Mouse (Mus musculus): ENCODE results near the gene Ext2. TPM values are rescaled to one million over a fixed set of nuclear protein-coding genes. Genes with fewer than 3 reads are reported as not detected.

Gene Ext2
- polyA plus RNA-seq (2015; fragmentation: Nextera tagmentation; extraction: Ambion mirVana) = 68.2 and 81.9 TPM in 2 replicates

- Histone ChIP-seq H3K9ac (ENCODE audit: low read depth, low read length) (peak within 1 kb of the TSS; percentile 99), H3K4me3 (ENCODE audit: low read length) (peak within 1 kb of the TSS; percentile 95), H3K36me3 (ENCODE audit: control insufficient read depth, insufficient read depth, low read length) (no peaks in the 10 kb centered on the region), H3K9me3 (ENCODE audit: control insufficient read depth, low read length) (no peaks in the 10 kb centered on the region), H3K4me2 (ENCODE audit: low read length) (peak within 1 kb of the TSS; percentile 75), H3K4me1 (ENCODE audit: control insufficient read depth, insufficient read depth, low read depth, low read length) (peaks cover 13% of the 10 kb centered on the region), H3K27me3 (replicated peaks; ENCODE audit: control insufficient read depth, insufficient read depth, low read length) (no peaks in the 10 kb centered on the region), H3K27ac (ENCODE audit: low read depth, low read length) (peak within 1 kb of the TSS; percentile 72; the same call in 1 of the 2 replicates)
- ATAC-seq = peak; percentile 94
- WGBS = under 1% methylated on average over 63 of the region's 66 CpGs
Observed at GRCm38 (mm10) chr2:93822045-93822749, at the start of gene Ext2. Gene Ext2, minus strand, starts transcription at chr2:93822568.

- Histone ChIP-seq H3K4me1 (ENCODE audit: control insufficient read depth, insufficient read depth, low read depth, low read length) (peaks cover 9% of the 10 kb centered on the region), H3K4me2 (ENCODE audit: low read length) (no peak overlapping the region), H3K9me3 (ENCODE audit: control insufficient read depth, low read length) (no peaks in the 10 kb centered on the region), H3K27ac (ENCODE audit: low read depth, low read length) (no peak overlapping the region), H3K27me3 (replicated peaks; ENCODE audit: control insufficient read depth, insufficient read depth, low read length) (no peaks in the 10 kb centered on the region), H3K4me3 (ENCODE audit: low read length) (no peak overlapping the region), H3K36me3 (ENCODE audit: control insufficient read depth, insufficient read depth, low read length) (no peaks in the 10 kb centered on the region), H3K9ac (ENCODE audit: low read depth, low read length) (no peak overlapping the region)
- 87% methylated on average over 4 of the region's 4 CpGs for WGBS
- ATAC-seq = no peak
Observed at GRCm38 (mm10) chr2:93871411-93871925, 49.1 kb upstream of the Ext2 start.

- peak; percentile 43; the same call in 1 of the 2 replicates for ATAC-seq
Observed at GRCm38 (mm10) chr2:93870842-93871241, 48.5 kb upstream of the Ext2 start.

GRCm38 (mm10) chr2:93869107-93869600, 46.8 kb upstream of the Ext2 start, which contains the start of gene Accsl:
Gene Accsl, minus strand, starts transcription at chr2:93869157.
- Histone ChIP-seq H3K4me1 (ENCODE audit: control insufficient read depth, insufficient read depth, low read depth, low read length) (peaks cover 8% of the 10 kb centered on the region), H3K4me3 (ENCODE audit: low read length) (no peak within 1 kb of the TSS), H3K9me3 (ENCODE audit: control insufficient read depth, low read length) (no peaks in the 10 kb centered on the region), H3K4me2 (ENCODE audit: low read length) (no peak within 1 kb of the TSS), H3K9ac (ENCODE audit: low read depth, low read length) (no peak within 1 kb of the TSS), H3K36me3 (ENCODE audit: control insufficient read depth, insufficient read depth, low read length) (no peaks in the 10 kb centered on the region), H3K27me3 (replicated peaks; ENCODE audit: control insufficient read depth, insufficient read depth, low read length) (no peaks in the 10 kb centered on the region), H3K27ac (ENCODE audit: low read depth, low read length) (no peak within 1 kb of the TSS)
- ATAC-seq = no peak
- WGBS = 68% methylated on average over 7 of the region's 7 CpGs

More at GRCm38 (mm10) chr2:93870842-93871241, 48.5 kb upstream of the Ext2 start:
- Histone ChIP-seq H3K27ac (ENCODE audit: low read depth, low read length) (no peak overlapping the region), H3K4me1 (ENCODE audit: control insufficient read depth, insufficient read depth, low read depth, low read length) (peaks cover 9% of the 10 kb centered on the region), H3K27me3 (replicated peaks; ENCODE audit: control insufficient read depth, insufficient read depth, low read length) (no peaks in the 10 kb centered on the region), H3K9me3 (ENCODE audit: control insufficient read depth, low read length) (no peaks in the 10 kb centered on the region), H3K9ac (ENCODE audit: low read depth, low read length) (no peak overlapping the region), H3K4me3 (ENCODE audit: low read length) (no peak overlapping the region), H3K36me3 (ENCODE audit: control insufficient read depth, insufficient read depth, low read length) (no peaks in the 10 kb centered on the region), H3K4me2 (ENCODE audit: low read length) (no peak overlapping the region)
- 38% methylated on average over 4 of the region's 4 CpGs for WGBS

- no peak for ATAC-seq
Observed at GRCm38 (mm10) chr2:93868566-93868965, 46.2 kb upstream of the Ext2 start.

GRCm38 (mm10) chr2:93863229-93863628, 40.9 kb upstream of the Ext2 start:
- Histone ChIP-seq H3K36me3 (ENCODE audit: control insufficient read depth, insufficient read depth, low read length) (no peaks in the 10 kb centered on the region), H3K27ac (ENCODE audit: low read depth, low read length) (no peak overlapping the region), H3K27me3 (replicated peaks; ENCODE audit: control insufficient read depth, insufficient read depth, low read length) (no peaks in the 10 kb centered on the region), H3K9me3 (ENCODE audit: control insufficient read depth, low read length) (no peaks in the 10 kb centered on the region), H3K4me1 (ENCODE audit: control insufficient read depth, insufficient read depth, low read depth, low read length) (no peaks in the 10 kb centered on the region), H3K4me2 (ENCODE audit: low read length) (no peak overlapping the region), H3K9ac (ENCODE audit: low read depth, low read length) (no peak overlapping the region), H3K4me3 (ENCODE audit: low read length) (no peak overlapping the region)
- WGBS = 70% methylated on average over 4 of the region's 4 CpGs
- no peak for ATAC-seq

More at GRCm38 (mm10) chr2:93868566-93868965, 46.2 kb upstream of the Ext2 start:
- Histone ChIP-seq H3K4me3 (ENCODE audit: low read length) (no peak overlapping the region), H3K9ac (ENCODE audit: low read depth, low read length) (no peak overlapping the region), H3K27me3 (replicated peaks; ENCODE audit: control insufficient read depth, insufficient read depth, low read length) (no peaks in the 10 kb centered on the region), H3K9me3 (ENCODE audit: control insufficient read depth, low read length) (no peaks in the 10 kb centered on the region), H3K4me1 (ENCODE audit: control insufficient read depth, insufficient read depth, low read depth, low read length) (peaks cover 2% of the 10 kb centered on the region), H3K4me2 (ENCODE audit: low read length) (no peak overlapping the region), H3K27ac (ENCODE audit: low read depth, low read length) (no peak overlapping the region), H3K36me3 (ENCODE audit: control insufficient read depth, insufficient read depth, low read length) (no peaks in the 10 kb centered on the region)
- 89% methylated on average over 11 of the region's 11 CpGs for WGBS

GRCm38 (mm10) chr2:93858845-93859244, 36.5 kb upstream of the Ext2 start:
- Histone ChIP-seq H3K4me1 (ENCODE audit: control insufficient read depth, insufficient read depth, low read depth, low read length) (no peaks in the 10 kb centered on the region), H3K4me3 (ENCODE audit: low read length) (no peak overlapping the region), H3K9me3 (ENCODE audit: control insufficient read depth, low read length) (no peaks in the 10 kb centered on the region), H3K27me3 (replicated peaks; ENCODE audit: control insufficient read depth, insufficient read depth, low read length) (no peaks in the 10 kb centered on the region), H3K36me3 (ENCODE audit: control insufficient read depth, insufficient read depth, low read length) (no peaks in the 10 kb centered on the region), H3K27ac (ENCODE audit: low read depth, low read length) (no peak overlapping the region), H3K9ac (ENCODE audit: low read depth, low read length) (no peak overlapping the region), H3K4me2 (ENCODE audit: low read length) (no peak overlapping the region)
- 77% methylated on average over 12 of the region's 12 CpGs for WGBS
- no peak for ATAC-seq

GRCm38 (mm10) chr2:93851303-93851702, 28.9 kb upstream of the Ext2 start:
- WGBS = 90% methylated on average over 1 of the region's 1 CpGs
- H3K9me3 ChIP-seq (ENCODE audit: control insufficient read depth, low read length) = no peaks in the 10 kb centered on the region
- H3K4me3 ChIP-seq (ENCODE audit: low read length) = no peak overlapping the region
- H3K9ac ChIP-seq (ENCODE audit: low read depth, low read length) = no peak overlapping the region
- peaks cover 12% of the 10 kb centered on the region for H3K4me1 ChIP-seq (ENCODE audit: control insufficient read depth, insufficient read depth, low read depth, low read length)
- H3K27ac ChIP-seq (ENCODE audit: low read depth, low read length) = no peak overlapping the region
- H3K27me3 ChIP-seq (replicated peaks; ENCODE audit: control insufficient read depth, insufficient read depth, low read length) = no peaks in the 10 kb centered on the region
- no peak overlapping the region for H3K4me2 ChIP-seq (ENCODE audit: low read length)
- H3K36me3 ChIP-seq (ENCODE audit: control insufficient read depth, insufficient read depth, low read length) = no peaks in the 10 kb centered on the region
- no peak for ATAC-seq

- no peak for ATAC-seq
Observed at GRCm38 (mm10) chr2:93850317-93850944, 28.1 kb upstream of the Ext2 start.

More at GRCm38 (mm10) chr2:93850317-93850944, 28.1 kb upstream of the Ext2 start:
- H3K4me1 ChIP-seq (ENCODE audit: control insufficient read depth, insufficient read depth, low read depth, low read length) = peaks cover 12% of the 10 kb centered on the region
- H3K4me2 ChIP-seq (ENCODE audit: low read length) = peak overlapping the region; percentile 60
- peak overlapping the region; percentile 70; the same call in 1 of the 2 replicates for H3K4me3 ChIP-seq (ENCODE audit: low read length)
- WGBS = 47% methylated on average over 13 of the region's 13 CpGs
- H3K9ac ChIP-seq (ENCODE audit: low read depth, low read length) = no peak overlapping the region
- H3K36me3 ChIP-seq (ENCODE audit: control insufficient read depth, insufficient read depth, low read length) = no peaks in the 10 kb centered on the region
- H3K9me3 ChIP-seq (ENCODE audit: control insufficient read depth, low read length) = no peaks in the 10 kb centered on the region
- H3K27me3 ChIP-seq (replicated peaks; ENCODE audit: control insufficient read depth, insufficient read depth, low read length) = no peaks in the 10 kb centered on the region
- no peak overlapping the region for H3K27ac ChIP-seq (ENCODE audit: low read depth, low read length)
